Mouse (Mus musculus) R1 (cell line): ENCODE measurements around the gene Fstl3.

Experiments
- DNase-seq: peaks from one replicate; pipeline ENCODE4 v3.0.0-alpha.2; 2018; ENCODE audit warnings: low read depth, low spot score

The Fstl3 gene

GRCm38 (mm10) chr10:79760603-79761143 is 16.4 kb upstream of the Fstl3 start:
- DNase-seq: no peak

DNA sequence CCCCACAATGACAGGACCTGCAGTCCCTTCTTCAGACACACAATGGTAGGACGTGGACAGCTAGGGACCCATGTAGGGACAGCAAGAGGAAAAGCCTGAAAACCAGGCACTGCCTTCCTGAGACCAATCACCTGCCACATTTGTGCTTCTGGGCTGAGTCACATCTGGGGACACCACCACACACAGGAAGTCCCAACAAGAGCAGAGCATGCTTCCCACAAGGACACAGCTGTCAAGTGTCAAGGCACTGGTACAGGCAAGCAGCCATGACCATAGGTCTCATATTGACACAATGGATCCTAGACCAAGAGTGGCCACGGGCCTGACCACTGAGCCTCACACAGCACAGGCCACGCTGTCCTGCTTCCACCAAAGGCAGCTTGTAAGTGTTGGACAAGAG is 14.2 kb upstream of the Fstl3 start:
- no peak for DNase-seq

DNA sequence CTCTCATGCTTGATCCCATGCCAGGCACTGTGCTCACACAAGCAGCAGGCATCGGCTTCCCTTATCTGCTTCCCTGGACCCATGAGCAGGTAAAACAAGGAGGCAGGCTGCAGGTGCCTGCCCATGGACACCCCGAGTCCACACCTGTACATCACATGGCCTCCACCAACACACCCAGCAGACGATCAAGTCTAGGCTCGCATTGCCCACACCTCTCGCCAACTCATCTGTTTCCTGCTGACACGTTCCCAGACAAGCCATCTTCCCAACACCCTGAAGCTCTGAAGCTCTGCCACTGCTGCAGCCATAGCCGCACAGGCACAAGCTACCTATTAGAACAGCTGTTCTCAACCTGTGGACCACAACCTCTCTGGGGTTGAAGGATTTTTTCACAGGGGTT is 12.8 kb upstream of the Fstl3 start:
- no peak for DNase-seq

GRCm38 (mm10) chr10:79765228-79765745 is 11.8 kb upstream of the Fstl3 start:
- no peak for DNase-seq

DNA sequence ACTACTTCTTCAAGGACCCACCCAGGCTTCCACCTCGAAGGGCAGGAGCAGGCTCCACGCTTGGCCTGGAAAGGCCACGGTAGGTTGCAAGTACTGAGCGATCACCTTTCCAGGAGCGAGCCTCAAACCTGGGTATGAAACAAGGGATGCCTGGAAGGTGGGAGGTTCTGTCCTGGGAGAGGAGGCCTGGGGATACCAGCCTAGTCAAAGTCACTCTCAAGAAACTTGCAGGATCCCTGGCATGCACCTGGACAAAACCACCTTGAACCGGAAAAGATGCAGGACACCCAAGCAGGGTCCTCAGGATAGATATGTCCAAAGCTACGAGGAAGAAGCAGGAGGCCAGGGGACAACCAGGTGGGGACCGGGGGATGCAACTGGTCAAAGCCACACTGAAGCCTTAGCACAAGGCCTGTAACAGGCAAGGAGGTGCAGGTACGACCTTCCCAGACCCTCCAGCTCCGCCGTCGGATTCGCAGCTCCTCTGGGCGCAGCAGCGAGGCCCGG is 11.0 kb upstream of the Fstl3 start:
- DNase-seq: no peak

DNA sequence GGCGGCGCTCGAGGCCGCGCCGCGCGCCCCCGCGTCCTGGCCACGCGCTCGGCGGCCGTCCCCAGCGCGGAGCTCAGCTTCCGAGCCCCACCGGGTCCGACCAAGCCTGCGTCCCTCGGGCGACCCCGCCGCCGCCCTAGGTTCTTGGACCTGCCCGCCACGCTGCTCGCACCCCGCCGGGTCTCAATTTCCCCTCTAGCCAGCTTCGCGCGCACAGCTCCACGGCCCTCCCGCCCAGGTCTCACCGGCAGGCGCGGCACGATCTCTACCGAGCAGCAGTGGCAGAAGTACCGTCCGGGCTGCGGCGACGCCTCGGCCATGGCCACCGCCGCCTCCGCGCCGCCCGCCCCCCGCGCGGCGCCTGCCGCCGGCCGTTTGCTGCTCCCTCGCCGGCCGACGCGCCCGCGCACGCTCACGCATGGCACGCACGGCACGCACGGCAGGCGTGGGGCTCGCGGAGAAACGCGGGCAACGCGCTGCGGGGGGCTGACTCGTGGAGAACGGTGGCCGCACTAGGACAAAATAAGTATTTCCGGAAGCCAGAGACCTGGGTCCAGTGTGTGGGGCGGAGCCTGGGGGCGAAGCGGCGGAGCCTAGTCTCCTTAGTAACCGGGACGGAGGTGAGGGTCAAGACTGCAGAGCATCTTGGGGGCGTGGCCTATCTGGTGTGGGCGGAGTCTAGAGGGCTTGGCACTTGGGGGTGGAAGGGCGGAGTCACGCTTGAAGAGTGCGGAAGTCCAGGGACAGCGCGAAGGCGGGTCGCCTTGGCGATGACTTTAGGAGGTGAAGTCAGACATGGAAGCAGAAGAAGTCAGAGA is 10.4 kb upstream of the Fstl3 start, which contains the start of gene Rnf126:
Gene Rnf126, minus strand, starts transcription at position 445 of the 818 bp plus-strand sequence.
- DNase-seq: peak; percentile 100

DNA sequence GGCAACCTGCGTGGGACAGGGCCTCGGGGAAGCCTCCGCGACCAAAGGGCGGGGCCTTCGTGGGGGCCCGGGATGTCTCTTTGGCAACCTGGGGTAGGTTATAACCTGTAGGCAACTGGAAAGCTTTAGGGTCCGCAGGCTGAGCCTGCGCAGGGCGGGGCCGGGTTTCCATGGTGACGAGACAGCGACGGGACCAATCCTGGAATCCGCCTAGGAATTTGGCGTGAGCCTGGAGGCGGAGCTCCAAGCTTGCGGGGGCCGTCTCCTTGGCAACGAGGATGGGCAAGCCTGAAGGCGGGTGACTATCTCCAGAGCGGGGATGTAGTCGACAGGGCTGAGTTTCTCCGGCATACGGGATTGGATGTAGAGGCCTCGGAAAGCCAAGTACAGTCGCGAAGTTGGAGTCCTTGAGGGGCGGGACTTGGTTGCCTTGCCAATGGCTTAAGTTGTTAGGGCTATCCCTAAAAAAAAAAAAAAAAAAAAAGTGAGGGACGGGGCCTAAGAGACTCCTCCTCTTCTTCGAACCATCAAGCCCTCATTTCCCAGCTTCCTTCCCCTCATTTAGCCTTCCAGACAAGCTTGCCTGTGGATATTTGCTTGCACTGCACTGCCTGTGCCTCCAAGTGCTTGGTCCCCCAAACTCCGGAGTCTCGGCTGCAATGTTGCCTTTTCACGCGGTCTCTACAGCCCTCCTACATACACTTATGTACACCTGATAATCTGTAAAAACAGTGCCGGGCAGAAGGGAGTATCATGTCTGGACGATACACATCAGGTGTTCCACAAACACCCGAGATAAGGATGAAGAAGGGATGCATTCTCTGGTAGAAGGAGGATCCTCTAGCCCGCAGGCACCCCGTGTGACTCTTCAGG is 9.5 kb upstream of the Fstl3 start:
- peak; percentile 97 for DNase-seq

DNA sequence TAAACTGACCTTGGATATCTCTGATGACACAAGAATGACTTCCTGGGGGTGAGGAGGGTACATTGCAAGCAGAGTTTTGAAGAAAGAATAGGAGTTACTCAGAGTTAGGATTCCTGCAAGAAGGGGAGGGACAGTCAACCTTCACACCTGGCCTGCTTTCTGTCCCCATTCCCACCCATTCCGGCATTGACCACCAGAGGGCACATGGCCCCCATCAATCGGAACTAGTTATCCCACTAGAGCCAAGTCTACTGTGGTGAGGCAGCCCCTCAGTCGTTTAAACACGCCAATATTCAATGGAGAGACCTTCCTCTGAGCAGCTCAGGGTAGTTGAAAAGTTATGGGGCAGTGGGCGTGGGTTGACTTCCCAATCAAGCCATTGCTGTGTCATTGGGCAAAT is 8.7 kb upstream of the Fstl3 start:
- peak; percentile 83 for DNase-seq

DNA sequence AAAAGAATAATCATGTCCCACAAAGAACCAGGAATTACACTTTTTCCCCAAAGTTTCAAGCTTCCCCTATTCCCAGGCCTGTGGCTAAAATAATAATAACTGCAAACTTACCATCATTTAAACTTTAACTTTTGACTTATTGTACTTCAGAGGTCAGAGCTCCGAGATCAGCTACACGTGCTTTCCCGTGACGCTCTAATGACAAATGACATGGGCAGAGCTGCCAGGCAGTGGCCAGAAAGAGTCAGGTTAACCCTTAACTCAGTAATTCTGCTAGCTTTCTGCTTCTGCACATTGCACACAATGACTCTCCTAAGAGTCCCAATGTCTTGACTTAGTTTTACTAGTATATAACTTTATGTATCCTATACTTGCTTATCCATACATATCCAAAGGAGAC is 7.7 kb upstream of the Fstl3 start:
- no peak for DNase-seq

DNA sequence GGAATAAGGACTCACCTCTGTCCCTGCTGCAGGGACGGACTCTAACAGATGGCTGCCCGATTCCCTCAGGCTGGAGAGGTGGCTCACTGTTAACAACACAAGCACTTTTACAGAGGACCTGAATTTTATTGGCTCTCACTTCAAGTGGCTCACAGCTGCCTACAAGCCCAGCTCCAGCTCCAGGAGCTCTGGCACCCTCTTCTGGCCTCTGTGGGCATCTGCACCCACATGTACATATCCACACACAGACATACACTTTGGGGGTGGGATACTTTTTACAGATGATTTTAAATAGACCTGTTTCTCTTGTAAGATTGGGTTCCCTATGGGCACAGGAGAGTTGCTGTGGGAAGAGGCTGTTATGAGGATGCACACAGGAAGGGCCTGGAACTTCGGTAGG is 4.8 kb upstream of the Fstl3 start:
- peak; percentile 84 for DNase-seq

- no peak for DNase-seq
Measured at GRCm38 (mm10) chr10:79773208-79773607, 3.9 kb upstream of the Fstl3 start.

- DNase-seq: peak; percentile 56
Measured at GRCm38 (mm10) chr10:79774486-79775279, 2.4 kb upstream of the Fstl3 start.

DNA sequence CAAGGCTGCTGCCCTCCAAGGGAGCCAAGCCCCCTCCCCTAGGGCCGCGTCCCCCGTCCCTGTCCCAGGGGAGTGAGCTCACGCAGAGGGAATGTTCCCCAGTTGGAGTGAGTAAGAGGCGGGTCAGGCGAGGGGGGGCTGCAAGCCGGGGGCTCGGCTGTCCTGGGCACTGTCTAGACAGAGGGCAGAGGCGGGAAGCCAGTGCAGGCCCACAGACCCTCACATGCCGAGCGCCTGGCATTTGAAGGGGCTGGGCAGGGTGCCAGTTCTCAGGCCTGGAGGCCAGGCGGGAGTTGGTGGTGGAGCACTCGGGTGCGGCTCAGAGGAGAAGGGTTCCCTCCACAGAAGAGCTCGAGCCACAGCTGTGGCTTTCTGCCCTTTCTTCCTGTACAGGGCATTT is 934 bp downstream of the Fstl3 start:
- no peak for DNase-seq

GRCm38 (mm10) chr10:79779193-79779592 is 2.1 kb downstream of the Fstl3 start:
- no peak for DNase-seq

- peak; percentile 100 for DNase-seq
Measured at GRCm38 (mm10) chr10:79779784-79780663, 3.0 kb downstream of the Fstl3 start.

- peak; percentile 97 for DNase-seq
Measured at GRCm38 (mm10) chr10:79780664-79781015, 3.6 kb downstream of the Fstl3 start.

- DNase-seq: no peak
Measured at GRCm38 (mm10) chr10:79781139-79781538, 4.1 kb downstream of the Fstl3 start.

GRCm38 (mm10) chr10:79781956-79782355 is 4.9 kb downstream of the Fstl3 start:
- DNase-seq: no peak

DNA sequence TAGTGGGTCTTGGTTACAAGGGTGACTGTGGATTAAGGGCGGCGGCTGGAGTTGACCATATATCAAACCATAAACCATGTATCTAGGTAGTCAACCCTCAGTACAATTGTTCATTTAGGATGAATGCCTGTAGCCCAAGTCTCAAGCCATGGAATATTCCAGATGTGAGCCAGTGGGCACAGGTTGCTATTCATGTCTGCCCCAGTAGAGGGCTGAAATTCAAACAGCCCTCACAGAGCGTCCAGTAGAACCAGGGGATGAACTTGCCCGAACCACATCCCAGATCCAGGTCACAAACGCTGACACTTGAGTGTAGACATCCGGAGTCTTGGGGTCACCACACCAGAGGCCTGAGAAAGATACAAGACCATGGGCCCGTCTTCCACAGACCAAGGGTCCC is 6.0 kb downstream of the Fstl3 start:
- DNase-seq: peak; percentile 70
